Mouse (Mus musculus) retina, adult 2 months (tissue): Measurements from ENCODE around the gene Wdr54.

Experiments
- DNase-seq: peaks from one replicate; pipeline ENCODE4 v3.0.0-alpha.2; 2012; ENCODE audit warnings: low read depth, low spot score

Wdr54 gene

GRCm38 (mm10) chr6:83156259-83156684, at the start of gene Wdr54, which contains the start of gene 1700003E16Rik:
TSS of gene Wdr54 (minus strand) at chr6:83156397.
TSS of gene 1700003E16Rik (plus strand) at chr6:83156404.
- DNase-seq = peak; percentile 58

GRCm38 (mm10) chr6:83205851-83206250, 49.7 kb upstream of the Wdr54 start:
- DNase-seq = no peak

DNA sequence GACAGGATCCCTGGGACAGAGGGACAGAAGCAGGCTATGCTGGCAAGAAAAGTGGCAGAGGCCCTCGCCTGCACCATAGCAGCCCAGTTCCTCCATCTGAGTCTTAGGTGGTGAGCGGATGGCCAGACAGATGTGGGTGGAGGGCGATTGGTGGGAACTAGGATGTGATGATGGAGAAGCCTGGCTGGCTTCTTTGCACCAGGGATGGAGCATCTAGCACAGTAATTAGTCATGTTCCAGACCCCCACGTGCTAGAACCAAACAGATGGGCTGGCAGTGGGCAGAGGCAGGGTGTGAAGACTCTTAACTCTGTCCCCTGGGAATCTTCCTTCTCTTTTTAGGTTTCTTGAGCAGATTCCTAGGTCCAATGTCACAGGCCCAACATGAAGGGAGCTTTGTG, 47.1 kb upstream of the Wdr54 start:
- no peak for DNase-seq

DNA sequence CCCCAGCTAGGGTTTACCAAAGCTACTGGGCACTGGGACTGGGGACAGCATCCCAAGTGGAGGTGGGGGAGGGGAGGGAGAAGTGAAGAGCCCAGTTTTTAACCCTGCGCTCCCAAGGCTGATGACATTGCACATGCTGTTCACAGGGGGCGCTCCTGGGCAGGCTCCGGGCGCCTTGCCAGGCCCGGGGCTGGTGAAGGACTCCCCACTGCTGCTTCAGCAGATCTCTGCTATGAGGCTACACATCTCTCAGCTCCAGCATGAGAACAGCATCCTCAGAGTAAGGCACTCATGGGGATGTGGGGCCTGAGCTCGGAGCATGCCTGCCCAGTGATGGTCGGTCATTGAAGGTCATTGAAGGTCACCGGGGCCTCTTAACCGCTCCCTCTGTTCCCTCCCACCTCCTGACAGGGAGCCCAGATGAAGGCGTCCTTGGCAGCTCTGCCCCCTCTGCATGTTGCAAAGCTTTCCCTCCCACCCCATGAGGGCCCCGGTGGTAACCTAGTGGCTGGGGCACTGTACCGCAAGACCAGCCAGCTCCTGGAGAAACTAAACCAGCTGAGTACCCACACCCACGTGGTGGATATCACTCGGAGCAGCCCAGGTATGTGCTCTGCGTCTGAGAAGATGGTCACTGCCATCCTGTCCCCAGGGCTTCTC, 41.3 kb upstream of the Wdr54 start:
- no peak for DNase-seq

DNA sequence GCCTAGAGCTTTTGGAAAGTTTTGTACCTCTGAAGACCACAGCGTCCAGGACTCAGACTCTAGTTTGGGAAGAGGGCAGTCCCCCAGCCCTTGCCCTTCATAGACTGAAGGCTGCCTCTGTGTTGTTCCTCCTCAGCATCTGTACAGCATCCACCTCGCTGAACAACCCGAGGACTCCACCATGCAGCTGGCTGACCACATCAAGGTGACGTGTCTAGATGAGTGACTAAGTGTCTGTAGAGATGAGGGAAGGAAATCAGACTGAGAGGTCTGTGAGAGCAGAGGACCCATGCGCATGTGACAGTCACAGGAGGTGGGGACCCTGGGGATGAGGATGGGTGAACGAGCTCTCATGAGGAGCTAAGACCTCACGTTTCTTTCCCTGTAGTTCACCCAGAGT, 37.4 kb upstream of the Wdr54 start:
- DNase-seq = no peak

DNA sequence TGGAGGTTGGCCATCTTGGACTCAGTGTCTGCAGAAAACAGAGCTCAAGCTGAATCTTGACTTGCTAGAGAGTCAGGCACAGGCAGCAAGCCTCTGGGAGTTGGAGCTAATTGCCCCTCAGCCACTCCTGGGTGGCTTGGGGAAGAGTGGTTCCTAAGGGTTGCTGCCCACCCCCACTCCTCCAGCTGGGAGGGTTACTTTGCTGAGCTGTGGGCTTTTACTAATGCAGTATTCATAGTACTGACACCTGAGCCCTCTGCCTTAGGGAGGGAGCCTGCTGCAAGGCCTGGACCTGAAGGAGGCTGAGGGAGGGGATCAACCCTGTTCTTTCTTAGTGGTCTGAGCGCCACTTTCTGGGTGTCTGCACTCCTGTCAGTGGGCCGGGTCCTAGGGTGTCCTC, 30.7 kb upstream of the Wdr54 start:
- no peak for DNase-seq

- peak; percentile 85 for DNase-seq
These were observed 30.0 kb upstream of the Wdr54 start for GRCm38 (mm10) chr6:83185895-83186861.

- no peak for DNase-seq
These were observed 28.8 kb upstream of the Wdr54 start for GRCm38 (mm10) chr6:83184858-83185435.

DNA sequence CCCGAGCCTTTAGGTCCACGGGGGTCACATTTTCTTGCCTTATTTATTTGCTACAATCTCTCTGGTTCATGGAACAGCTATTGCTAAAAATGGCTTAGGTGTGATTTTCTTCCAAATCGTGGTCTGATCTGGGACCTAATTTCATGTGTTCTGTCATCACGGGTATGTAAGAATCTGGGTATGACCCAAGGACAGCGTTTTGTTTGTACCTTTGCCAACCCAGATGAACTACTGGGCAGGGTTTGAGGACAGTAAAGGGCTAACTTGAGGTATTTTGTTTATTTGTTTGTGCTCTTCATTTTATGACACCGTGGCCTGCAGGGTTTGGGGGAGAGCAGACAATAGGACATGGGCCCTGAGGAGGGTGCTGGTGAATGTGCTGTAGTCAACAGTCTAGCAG, 24.4 kb upstream of the Wdr54 start:
- no peak for DNase-seq

DNA sequence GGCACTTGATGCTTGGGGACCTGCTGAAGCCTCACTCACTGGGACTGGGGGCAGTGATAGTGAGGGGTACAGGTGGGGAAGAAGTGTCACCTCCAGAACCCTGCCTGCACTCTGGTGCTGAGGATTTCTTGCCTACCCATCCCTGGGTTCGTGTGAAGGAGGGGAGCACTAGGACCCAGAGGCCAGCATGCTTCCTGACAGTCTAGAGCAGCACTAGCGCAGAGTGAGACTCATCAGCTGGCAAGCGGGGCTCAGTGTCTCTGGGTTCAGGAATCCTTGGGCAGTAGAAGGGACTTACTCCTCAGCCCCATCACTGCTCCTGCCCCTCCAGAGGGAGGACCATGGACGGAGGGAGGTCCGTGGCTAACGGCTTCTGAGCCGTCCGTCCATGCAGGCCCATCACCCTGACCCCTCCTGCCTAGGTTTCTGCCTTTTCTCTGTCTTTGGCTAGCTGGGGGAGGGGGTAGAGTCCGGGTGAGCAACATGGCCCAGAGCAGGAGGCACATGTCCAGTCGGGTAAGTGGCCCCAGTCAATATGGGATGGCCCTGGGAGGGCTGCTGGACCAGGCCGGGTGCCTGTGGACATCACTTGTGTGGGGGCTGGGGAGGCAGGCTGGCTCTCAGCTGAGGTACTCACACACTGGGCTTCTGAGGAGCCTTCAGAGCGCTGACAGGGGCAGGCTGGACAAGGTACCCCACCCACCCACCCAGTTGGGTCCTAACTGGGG, 23.4 kb upstream of the Wdr54 start:
- DNase-seq = no peak

- DNase-seq = no peak
These were observed 19.8 kb upstream of the Wdr54 start for GRCm38 (mm10) chr6:83175996-83176395.

GRCm38 (mm10) chr6:83172240-83172920, 16.2 kb upstream of the Wdr54 start:
- no peak for DNase-seq

DNA sequence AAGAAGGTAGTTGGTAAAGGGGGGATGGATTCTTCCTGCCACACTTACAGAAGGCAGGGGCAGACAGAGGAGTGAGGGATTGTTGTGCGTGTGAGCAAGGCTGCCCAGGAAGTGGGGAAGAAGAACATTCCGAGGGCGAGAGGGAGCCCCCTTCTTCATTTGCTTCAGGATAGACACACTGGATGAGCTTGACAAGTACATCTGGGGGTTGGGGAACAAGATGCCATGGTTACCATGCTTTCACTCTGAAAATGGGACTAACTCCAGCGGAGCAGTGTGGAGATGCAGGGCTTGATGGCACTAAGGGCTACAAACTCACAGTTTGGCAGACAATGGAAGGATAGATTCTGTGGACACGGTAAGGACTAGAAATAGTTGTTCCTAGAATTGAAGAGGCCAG, 14.9 kb upstream of the Wdr54 start:
- DNase-seq = no peak

GRCm38 (mm10) chr6:83169872-83170271, 13.7 kb upstream of the Wdr54 start:
- DNase-seq = no peak

DNA sequence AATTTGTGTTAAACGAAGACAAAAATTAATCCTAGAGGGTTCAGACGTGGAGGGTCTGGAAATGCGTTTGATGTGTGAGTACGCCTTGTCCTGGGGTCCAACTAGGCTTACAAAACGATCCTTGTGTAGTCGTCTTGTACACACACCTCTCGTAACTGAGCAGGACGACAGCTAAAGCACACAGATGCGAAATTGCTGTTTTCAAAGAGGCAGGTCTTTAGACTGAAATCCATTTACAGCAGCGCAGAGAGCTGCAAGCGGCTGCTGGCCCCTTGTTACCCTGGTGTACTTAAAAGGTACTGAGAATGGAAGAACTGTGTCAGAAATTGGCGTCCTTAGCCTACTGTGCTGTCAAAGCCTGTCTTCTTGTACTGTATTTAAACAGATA, 10.0 kb upstream of the Wdr54 start:
- DNase-seq = no peak

GRCm38 (mm10) chr6:83165607-83166242, 9.5 kb upstream of the Wdr54 start, which contains the start of gene Dctn1:
TSS of gene Dctn1 (plus strand) at chr6:83165920.
- peak; percentile 93 for DNase-seq

DNA sequence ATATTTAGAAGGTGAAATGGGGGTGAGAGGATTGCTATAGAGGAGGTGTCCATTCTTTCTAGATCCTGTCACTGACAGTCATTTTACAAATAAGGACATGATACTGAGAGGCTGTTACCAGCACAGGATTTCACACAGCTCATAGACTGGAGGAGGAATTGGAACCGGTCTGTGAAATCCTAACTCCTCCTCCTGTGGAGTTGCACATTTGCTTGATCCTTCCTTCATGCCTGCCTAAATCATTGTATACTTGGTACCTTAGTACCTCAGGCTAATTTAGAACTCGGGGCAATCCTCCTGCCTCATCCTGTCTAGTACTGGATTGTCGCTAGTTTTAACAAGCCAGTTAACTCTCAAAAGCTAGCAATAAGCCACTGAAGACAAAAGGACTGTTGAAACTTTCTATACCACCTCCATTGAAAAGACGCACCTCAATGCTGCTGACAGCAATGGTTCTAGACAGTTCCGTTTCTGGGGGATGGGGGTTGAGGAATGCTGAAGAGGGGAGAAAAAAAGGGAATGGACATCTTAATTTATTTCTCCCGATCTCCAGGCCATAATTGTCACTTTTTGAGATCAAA, 8.9 kb upstream of the Wdr54 start:
- DNase-seq = no peak

- peak; percentile 64 for DNase-seq
These were observed 6.5 kb upstream of the Wdr54 start for GRCm38 (mm10) chr6:83162701-83163100.

GRCm38 (mm10) chr6:83161921-83162641, 5.9 kb upstream of the Wdr54 start:
- DNase-seq = no peak

DNA sequence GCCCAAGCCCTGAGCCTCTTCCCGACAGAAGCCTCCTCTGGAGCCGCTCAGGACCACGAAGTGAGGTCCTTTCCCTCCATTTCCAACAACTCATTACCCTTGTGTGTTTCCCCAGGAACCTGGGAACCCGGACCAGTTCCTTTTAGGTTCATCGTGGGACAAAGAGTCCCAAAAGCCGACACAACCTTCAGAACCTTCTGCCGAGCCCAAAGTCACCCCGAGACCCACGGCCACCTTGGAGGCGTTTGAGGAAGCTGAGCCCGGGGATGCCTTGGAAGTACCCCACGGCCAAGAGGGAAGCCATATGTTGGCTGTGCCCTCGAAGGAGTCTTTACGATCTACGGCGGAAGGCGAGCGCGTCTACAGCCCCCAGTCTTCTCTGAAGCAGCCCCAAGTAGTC, 5.2 kb upstream of the Wdr54 start:
- DNase-seq = no peak
